Mouse (Mus musculus): ENCODE data around the gene Clstn1. TPM values are rescaled to one million over a fixed set of nuclear protein-coding genes. Genes with fewer than 3 reads are reported as not detected.

The Clstn1 gene
- polyA plus RNA-seq, 1 experiment from 2014 or later: 64.3 TPM

Small RNAs within 50 kb of the gene (microRNA-seq; reads per million reads assigned to microRNA genes)
- 0.93 reads per million for gene Mir5616
- gene Mir7023: not detected

Other genes starting within 250 kb of the Clstn1 start
- 55.1 and 67.3 TPM in 2 replicates for gene Ube4b, start 159.7 kb upstream of the Clstn1 start, polyA plus RNA-seq (2016; fragmentation: Nextera tagmentation; extraction: Ambion mirVana)
- gene Rbp7, start 131.5 kb upstream of the Clstn1 start, polyA plus RNA-seq (2016; fragmentation: Nextera tagmentation; extraction: Ambion mirVana): not detected in 2 replicates
- gene Tmem274, start 109.1 kb upstream of the Clstn1 start, polyA plus RNA-seq (2016; fragmentation: Nextera tagmentation; extraction: Ambion mirVana): 0.36 and 0.50 TPM in 2 replicates
- 10.9 and 11.0 TPM in 2 replicates for gene Nmnat1, start 101.3 kb upstream of the Clstn1 start, polyA plus RNA-seq (2016; fragmentation: Nextera tagmentation; extraction: Ambion mirVana)
- 58.1 and 62.3 TPM in 2 replicates for gene Lzic, start 101.2 kb upstream of the Clstn1 start, polyA plus RNA-seq (2016; fragmentation: Nextera tagmentation; extraction: Ambion mirVana)
- gene Ctnnbip1, start 68.2 kb upstream of the Clstn1 start, polyA plus RNA-seq (2016; fragmentation: Nextera tagmentation; extraction: Ambion mirVana): 92.3 and 94.8 TPM in 2 replicates
- 3.8 TPM in 2 replicates for gene Pik3cd, start 116.1 kb downstream of the Clstn1 start, polyA plus RNA-seq (2016; fragmentation: Nextera tagmentation; extraction: Ambion mirVana)
- 37.9 and 38.4 TPM in 2 replicates for gene Tmem201, start 151.6 kb downstream of the Clstn1 start, polyA plus RNA-seq (2016; fragmentation: Nextera tagmentation; extraction: Ambion mirVana)
- gene Slc25a33, start 187.8 kb downstream of the Clstn1 start, polyA plus RNA-seq (2016; fragmentation: Nextera tagmentation; extraction: Ambion mirVana): 27.6 and 33.5 TPM in 2 replicates